Mouse (Mus musculus): ENCODE results near the gene Sh3glb2. TPM values are rescaled to one million over a fixed set of nuclear protein-coding genes. Genes with fewer than 3 reads are reported as not detected.

Sh3glb2 gene
- polyA plus RNA-seq, 1 experiment from 2014 or later, result 136 TPM

DNA sequence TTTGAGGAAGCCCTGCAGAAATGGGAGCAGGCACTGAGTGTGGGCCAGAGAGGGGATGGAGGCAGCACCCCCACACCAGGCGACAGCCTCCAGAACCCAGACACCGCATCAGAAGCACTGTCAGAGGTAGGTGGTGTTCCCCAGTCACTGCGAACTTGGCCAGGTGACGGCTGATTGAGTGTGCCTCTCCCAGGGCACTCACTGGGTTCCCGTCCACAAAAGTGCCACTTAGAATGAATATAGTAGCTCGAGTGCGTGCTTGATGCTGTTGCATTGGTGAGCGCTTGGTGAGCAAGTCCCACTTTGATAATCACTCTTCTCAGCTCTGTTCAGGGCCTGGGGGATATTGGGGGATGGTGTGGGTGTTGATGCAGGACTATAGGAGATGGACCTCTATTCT, 12.4 kb upstream of the Sh3glb2 start:
- WGBS, result 87% methylated on average over 8 of the region's 8 CpGs
- Histone ChIP-seq H3K27me3 (ENCODE audit: control insufficient read depth, insufficient read depth, low read length) (no peaks in the 10 kb centered on the region), H3K27ac (ENCODE audit: low read length) (no peak overlapping the region), H3K9ac (ENCODE audit: low read length) (no peak overlapping the region), H3K4me3 (ENCODE audit: low read length) (no peak overlapping the region), H3K9me3 (replicated peaks; ENCODE audit: control insufficient read depth, low read length) (no peaks in the 10 kb centered on the region), H3K4me2 (ENCODE audit: low read depth, low read length) (no peak overlapping the region), H3K4me1 (ENCODE audit: control insufficient read depth, insufficient read depth, low read length) (peaks cover 1% of the 10 kb centered on the region), H3K36me3 (ENCODE audit: control insufficient read depth, insufficient read depth) (peaks cover 79% of the 10 kb centered on the region)
- no peak for ATAC-seq (replicated peaks; ENCODE audit: extremely low read depth, insufficient read depth, low FRiP score)

DNA sequence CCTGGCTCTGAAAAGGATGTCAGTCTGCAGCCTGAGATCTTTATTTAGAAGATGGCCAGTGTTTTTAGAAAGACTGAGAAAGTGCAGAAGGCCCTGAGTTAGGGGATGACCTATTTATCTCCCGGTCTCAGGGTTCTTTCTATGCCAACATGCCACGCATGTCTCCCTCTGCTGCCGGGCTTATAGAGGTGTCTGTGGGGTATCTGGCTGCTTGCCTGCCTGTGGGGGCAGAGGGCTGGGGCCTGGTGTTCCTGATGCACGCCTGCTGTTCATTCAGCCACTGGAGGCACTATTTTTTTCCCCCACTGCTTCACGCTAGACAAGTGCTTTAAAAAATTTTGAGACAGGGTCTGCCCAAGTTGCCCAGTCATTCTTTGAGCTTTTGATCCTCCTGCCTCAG, 7.1 kb upstream of the Sh3glb2 start:
- Histone ChIP-seq H3K9me3 (replicated peaks; ENCODE audit: control insufficient read depth, low read length) (no peaks in the 10 kb centered on the region; the same call in 1 of the 2 replicates), H3K27ac (ENCODE audit: low read length) (peak overlapping the region; percentile 91), H3K4me1 (ENCODE audit: control insufficient read depth, insufficient read depth, low read length) (peaks cover 19% of the 10 kb centered on the region), H3K4me3 (ENCODE audit: low read length) (no peak overlapping the region), H3K9ac (ENCODE audit: low read length) (no peak overlapping the region), H3K4me2 (ENCODE audit: low read depth, low read length) (peak overlapping the region; percentile 91), H3K36me3 (ENCODE audit: control insufficient read depth, insufficient read depth) (peaks cover 36% of the 10 kb centered on the region), H3K27me3 (ENCODE audit: control insufficient read depth, insufficient read depth, low read length) (no peaks in the 10 kb centered on the region)
- no peak for ATAC-seq (replicated peaks; ENCODE audit: extremely low read depth, insufficient read depth, low FRiP score)
- 18% methylated on average over 5 of the region's 5 CpGs for WGBS

DNA sequence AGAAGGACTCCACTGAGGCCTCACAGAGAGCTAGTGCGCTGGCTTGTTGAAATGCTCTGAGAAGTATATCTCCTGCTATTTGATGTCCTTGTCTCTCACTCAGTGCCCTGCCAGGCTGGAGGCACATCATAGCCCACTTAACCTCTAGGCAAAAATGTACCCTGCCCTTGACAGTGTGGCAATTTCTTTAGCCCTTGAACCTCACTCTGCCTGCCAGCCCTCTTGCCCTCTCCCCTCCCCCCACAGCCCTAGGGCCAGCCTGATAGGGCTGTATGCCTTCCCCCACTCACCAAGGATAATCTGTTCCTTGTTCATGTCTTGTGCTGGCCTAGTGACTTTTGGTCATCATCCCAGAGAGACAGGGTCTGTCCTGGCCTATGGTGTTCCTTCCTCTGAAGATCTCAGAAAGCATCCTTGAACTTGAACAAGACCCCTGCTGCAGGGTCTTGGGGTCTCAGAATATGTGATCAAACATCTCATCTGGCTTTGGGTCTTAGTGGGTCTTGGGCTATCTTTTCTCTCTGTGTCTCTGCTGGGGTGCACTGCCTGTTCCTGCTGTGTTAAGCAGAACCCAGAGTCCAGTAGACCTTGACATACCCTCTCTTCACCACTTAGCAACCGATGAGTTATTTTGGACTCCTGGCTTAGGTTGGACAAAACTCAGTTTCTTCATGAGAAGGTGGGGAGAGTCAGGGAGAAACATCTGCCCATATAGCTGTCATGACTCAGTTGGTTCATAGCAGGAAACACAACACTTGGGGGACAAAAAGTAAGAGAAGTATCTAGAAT, 6.3 kb upstream of the Sh3glb2 start:
- Histone ChIP-seq H3K36me3 (ENCODE audit: control insufficient read depth, insufficient read depth) (peaks cover 28% of the 10 kb centered on the region), H3K27me3 (ENCODE audit: control insufficient read depth, insufficient read depth, low read length) (no peaks in the 10 kb centered on the region), H3K9me3 (replicated peaks; ENCODE audit: control insufficient read depth, low read length) (no peaks in the 10 kb centered on the region; the same call in 1 of the 2 replicates), H3K4me3 (ENCODE audit: low read length) (peak overlapping the region; percentile 88), H3K27ac (ENCODE audit: low read length) (peak overlapping the region; percentile 91), H3K9ac (ENCODE audit: low read length) (peak overlapping the region; percentile 93), H3K4me1 (ENCODE audit: control insufficient read depth, insufficient read depth, low read length) (peaks cover 19% of the 10 kb centered on the region), H3K4me2 (ENCODE audit: low read depth, low read length) (peak overlapping the region; percentile 91)
- ATAC-seq (replicated peaks; ENCODE audit: extremely low read depth, insufficient read depth, low FRiP score), result no peak
- WGBS, result 57% methylated on average over 2 of the region's 2 CpGs

DNA sequence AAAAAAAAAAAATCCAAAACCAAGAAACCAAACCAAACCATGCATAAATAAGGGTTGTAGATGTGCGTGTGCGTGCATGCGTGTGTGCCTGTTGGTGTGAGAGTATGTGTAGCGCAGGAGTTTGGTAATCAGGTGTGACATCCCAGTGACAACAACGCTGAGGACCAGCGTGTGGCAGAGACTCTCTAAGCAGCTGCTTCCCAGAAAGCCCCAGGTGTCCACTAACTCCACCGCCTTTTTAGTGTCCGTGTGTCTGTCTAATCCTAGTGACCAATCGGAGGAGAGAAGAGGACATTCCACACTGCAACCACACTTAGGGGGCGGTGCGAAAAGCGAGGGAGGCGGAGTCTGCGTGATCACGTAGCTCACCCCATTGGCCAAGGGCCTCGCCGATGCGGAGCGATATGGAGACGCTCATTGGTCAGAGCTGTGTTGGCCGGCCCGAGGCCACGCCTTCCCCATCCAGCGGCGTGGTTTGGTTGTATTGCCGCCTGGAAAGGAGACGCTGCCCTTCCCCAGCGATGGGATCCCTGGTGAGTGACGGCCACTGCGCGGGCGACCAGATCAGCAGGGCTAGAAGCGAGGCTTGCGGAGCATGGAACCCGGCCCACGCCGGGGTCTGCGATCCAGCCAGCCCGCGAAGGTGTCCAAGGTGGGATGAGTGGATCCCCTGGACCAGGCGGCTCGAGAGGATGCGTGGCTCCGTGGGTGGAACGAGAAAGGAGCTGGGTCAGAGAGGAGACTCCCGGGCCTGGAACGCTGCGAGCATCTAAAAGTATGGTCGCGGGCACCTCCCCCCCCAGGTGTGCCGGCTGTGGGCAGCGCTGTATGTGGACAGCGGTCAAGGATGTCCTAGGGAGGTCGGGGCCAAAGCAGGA, 4.9 kb upstream of the Sh3glb2 start, which contains the start of gene Miga2:
TSS of gene Miga2 (plus strand) at position 461 of the 878 bp plus-strand sequence.
- under 1% methylated on average over 54 of the region's 54 CpGs for whole genome bisulfite sequencing
- H3K9ac ChIP-seq (ENCODE audit: low read length), result peak within 1 kb of the TSS; percentile 93

GRCm38 (mm10) chr2:30362865-30363264, 3.7 kb upstream of the Sh3glb2 start:
- H3K4me1 ChIP-seq (ENCODE audit: control insufficient read depth, insufficient read depth, low read length), result peaks cover 27% of the 10 kb centered on the region
- no peak for ATAC-seq (replicated peaks; ENCODE audit: extremely low read depth, insufficient read depth, low FRiP score)

More for the DNA sequence above, 4.9 kb upstream of the Sh3glb2 start, which contains the start of gene Miga2:
- H3K27me3 ChIP-seq (ENCODE audit: control insufficient read depth, insufficient read depth, low read length), result no peaks in the 10 kb centered on the region
- H3K36me3 ChIP-seq (ENCODE audit: control insufficient read depth, insufficient read depth), result peaks cover 16% of the 10 kb centered on the region
- no peaks in the 10 kb centered on the region; the same call in 1 of the 2 replicates for H3K9me3 ChIP-seq (replicated peaks; ENCODE audit: control insufficient read depth, low read length)
- peaks cover 19% of the 10 kb centered on the region for H3K4me1 ChIP-seq (ENCODE audit: control insufficient read depth, insufficient read depth, low read length)
- peak within 1 kb of the TSS; percentile 88 for H3K4me3 ChIP-seq (ENCODE audit: low read length)
- H3K4me2 ChIP-seq (ENCODE audit: low read depth, low read length), result peak within 1 kb of the TSS; percentile 91
- H3K27ac ChIP-seq (ENCODE audit: low read length), result peak within 1 kb of the TSS; percentile 91
- peak; percentile 99 for ATAC-seq (replicated peaks; ENCODE audit: extremely low read depth, insufficient read depth, low FRiP score)

GRCm38 (mm10) chr2:30360626-30361025, 1.5 kb upstream of the Sh3glb2 start:
- H3K4me2 ChIP-seq (ENCODE audit: low read depth, low read length), result no peak overlapping the region
- peaks cover 36% of the 10 kb centered on the region for H3K4me1 ChIP-seq (ENCODE audit: control insufficient read depth, insufficient read depth, low read length)
- H3K9me3 ChIP-seq (replicated peaks; ENCODE audit: control insufficient read depth, low read length), result no peaks in the 10 kb centered on the region; the same call in 1 of the 2 replicates
- no peak overlapping the region for H3K27ac ChIP-seq (ENCODE audit: low read length)
- no peak for ATAC-seq (replicated peaks; ENCODE audit: extremely low read depth, insufficient read depth, low FRiP score)
- no peak overlapping the region for H3K9ac ChIP-seq (ENCODE audit: low read length)
- H3K27me3 ChIP-seq (ENCODE audit: control insufficient read depth, insufficient read depth, low read length), result no peaks in the 10 kb centered on the region
- no peak overlapping the region for H3K4me3 ChIP-seq (ENCODE audit: low read length)
- whole genome bisulfite sequencing, result 74% methylated on average over 10 of the region's 10 CpGs
- H3K36me3 ChIP-seq (ENCODE audit: control insufficient read depth, insufficient read depth), result no peaks in the 10 kb centered on the region

More at GRCm38 (mm10) chr2:30362865-30363264, 3.7 kb upstream of the Sh3glb2 start:
- Histone ChIP-seq H3K9me3 (replicated peaks; ENCODE audit: control insufficient read depth, low read length) (no peaks in the 10 kb centered on the region; the same call in 1 of the 2 replicates), H3K9ac (ENCODE audit: low read length) (no peak overlapping the region), H3K36me3 (ENCODE audit: control insufficient read depth, insufficient read depth) (peaks cover 4% of the 10 kb centered on the region), H3K27me3 (ENCODE audit: control insufficient read depth, insufficient read depth, low read length) (no peaks in the 10 kb centered on the region), H3K4me2 (ENCODE audit: low read depth, low read length) (no peak overlapping the region), H3K4me3 (ENCODE audit: low read length) (no peak overlapping the region), H3K27ac (ENCODE audit: low read length) (no peak overlapping the region)
- 72% methylated on average over 5 of the region's 5 CpGs for whole genome bisulfite sequencing

- Histone ChIP-seq H3K4me3 (ENCODE audit: low read length) (peak overlapping the region; percentile 86), H3K9ac (ENCODE audit: low read length) (peak overlapping the region; percentile 91), H3K36me3 (ENCODE audit: control insufficient read depth, insufficient read depth) (peaks cover 11% of the 10 kb centered on the region), H3K4me2 (ENCODE audit: low read depth, low read length) (peak overlapping the region; percentile 97), H3K27me3 (ENCODE audit: control insufficient read depth, insufficient read depth, low read length) (no peaks in the 10 kb centered on the region), H3K27ac (ENCODE audit: low read length) (peak overlapping the region; percentile 90), H3K9me3 (replicated peaks; ENCODE audit: control insufficient read depth, low read length) (no peaks in the 10 kb centered on the region; the same call in 1 of the 2 replicates), H3K4me1 (ENCODE audit: control insufficient read depth, insufficient read depth, low read length) (peaks cover 28% of the 10 kb centered on the region)
- ATAC-seq (replicated peaks; ENCODE audit: extremely low read depth, insufficient read depth, low FRiP score), result peak; percentile 39; the same call in 1 of the 2 replicates
- WGBS, result 41% methylated on average over 8 of the region's 8 CpGs
Observed at GRCm38 (mm10) chr2:30357552-30358510, 1.3 kb downstream of the Sh3glb2 start.

DNA sequence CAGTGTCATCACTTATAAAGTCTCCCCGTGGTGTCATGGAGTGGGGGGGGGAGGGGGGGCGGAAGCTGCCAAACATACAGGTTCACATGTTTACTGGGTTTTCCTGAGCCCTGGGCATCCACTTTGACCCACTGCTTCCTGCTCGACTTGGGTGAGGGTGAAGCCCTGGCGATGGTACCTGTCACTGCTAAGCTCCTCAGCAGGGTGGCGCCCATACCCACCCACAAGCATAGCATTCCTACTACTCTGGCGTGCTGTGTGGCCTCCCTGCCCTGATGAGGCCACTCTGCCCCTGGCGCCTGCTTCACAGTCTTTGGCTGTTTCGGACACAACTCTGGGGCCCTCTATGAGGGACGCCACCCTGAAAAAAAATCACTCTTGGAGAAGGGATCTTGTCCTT, 2.2 kb downstream of the Sh3glb2 start:
- Histone ChIP-seq H3K9ac (ENCODE audit: low read length) (peak overlapping the region; percentile 91), H3K9me3 (replicated peaks; ENCODE audit: control insufficient read depth, low read length) (no peaks in the 10 kb centered on the region), H3K4me2 (ENCODE audit: low read depth, low read length) (peak overlapping the region; percentile 97), H3K4me3 (ENCODE audit: low read length) (no peak overlapping the region), H3K27ac (ENCODE audit: low read length) (peak overlapping the region; percentile 90), H3K4me1 (ENCODE audit: control insufficient read depth, insufficient read depth, low read length) (peaks cover 28% of the 10 kb centered on the region), H3K36me3 (ENCODE audit: control insufficient read depth, insufficient read depth) (peaks cover 16% of the 10 kb centered on the region), H3K27me3 (ENCODE audit: control insufficient read depth, insufficient read depth, low read length) (no peaks in the 10 kb centered on the region)
- WGBS, result 52% methylated on average over 9 of the region's 9 CpGs
- ATAC-seq (replicated peaks; ENCODE audit: extremely low read depth, insufficient read depth, low FRiP score), result no peak
